Mouse (Mus musculus): ENCODE data around the gene Snn. TPM values are rescaled to one million over a fixed set of nuclear protein-coding genes. Genes with fewer than 3 reads are reported as not detected.

Gene Snn
- polyA plus RNA-seq, 1 experiment from 2014 or later: 55.1 TPM

GRCm38 (mm10) chr16:11071887-11072286 is 11.1 kb downstream of the Snn start:
- H3K27ac ChIP-seq: no peak overlapping the region
- H3K4me1 ChIP-seq: peaks cover 36% of the 10 kb centered on the region
- H3K9me3 ChIP-seq (replicated peaks): no peaks in the 10 kb centered on the region
- 86% methylated on average over 4 of the region's 4 CpGs for WGBS
- no peak overlapping the region for H3K4me3 ChIP-seq
- H3K27me3 ChIP-seq (ENCODE audit: low read depth, poor library complexity, severe bottlenecking): no peaks in the 10 kb centered on the region
- H3K36me3 ChIP-seq: peaks cover 78% of the 10 kb centered on the region
- no peak for DNase-seq (ENCODE audit: low spot score)

GRCm38 (mm10) chr16:11072454-11072853 is 11.7 kb downstream of the Snn start:
- H3K27ac ChIP-seq: no peak overlapping the region
- DNase-seq (ENCODE audit: low spot score): no peak
- WGBS: 91% methylated on average over 8 of the region's 8 CpGs
- peaks cover 31% of the 10 kb centered on the region for H3K4me1 ChIP-seq
- H3K27me3 ChIP-seq (ENCODE audit: low read depth, poor library complexity, severe bottlenecking): no peaks in the 10 kb centered on the region
- no peak overlapping the region for H3K4me3 ChIP-seq
- H3K9me3 ChIP-seq (replicated peaks): no peaks in the 10 kb centered on the region
- H3K36me3 ChIP-seq: peaks cover 82% of the 10 kb centered on the region

GRCm38 (mm10) chr16:11073060-11073459 is 12.3 kb downstream of the Snn start:
- DNase-seq (ENCODE audit: low spot score): no peak
- Histone ChIP-seq H3K4me3 (no peak overlapping the region), H3K36me3 (peaks cover 88% of the 10 kb centered on the region), H3K4me1 (peaks cover 25% of the 10 kb centered on the region), H3K9me3 (replicated peaks) (no peaks in the 10 kb centered on the region), H3K27me3 (ENCODE audit: low read depth, poor library complexity, severe bottlenecking) (no peaks in the 10 kb centered on the region), H3K27ac (no peak overlapping the region)
- WGBS: 81% methylated on average over 6 of the region's 6 CpGs

- H3K4me3 ChIP-seq: no peak overlapping the region
- no peaks in the 10 kb centered on the region for H3K9me3 ChIP-seq (replicated peaks)
- no peak overlapping the region for H3K27ac ChIP-seq
- DNase-seq (ENCODE audit: low spot score): no peak
- no peaks in the 10 kb centered on the region for H3K4me1 ChIP-seq
- peaks cover 98% of the 10 kb centered on the region for H3K36me3 ChIP-seq
- 93% methylated on average over 9 of the region's 9 CpGs for WGBS
- no peaks in the 10 kb centered on the region for H3K27me3 ChIP-seq (ENCODE audit: low read depth, poor library complexity, severe bottlenecking)
These were observed 17.0 kb downstream of the Snn start for GRCm38 (mm10) chr16:11077601-11078201.

GRCm38 (mm10) chr16:11078216-11078869 is 17.6 kb downstream of the Snn start:
- Histone ChIP-seq H3K27me3 (ENCODE audit: low read depth, poor library complexity, severe bottlenecking) (no peaks in the 10 kb centered on the region), H3K27ac (no peak overlapping the region), H3K4me3 (no peak overlapping the region), H3K9me3 (replicated peaks) (no peaks in the 10 kb centered on the region), H3K36me3 (peaks cover 98% of the 10 kb centered on the region), H3K4me1 (no peaks in the 10 kb centered on the region)
- DNase-seq (ENCODE audit: low spot score): no peak
- 81% methylated on average over 3 of the region's 3 CpGs for WGBS

- WGBS: 94% methylated on average over 8 of the region's 8 CpGs
- DNase-seq (ENCODE audit: low spot score): no peak
These were observed 23.4 kb downstream of the Snn start for GRCm38 (mm10) chr16:11084181-11084580.

GRCm38 (mm10) chr16:11086299-11086698 is 25.6 kb downstream of the Snn start:
- H3K36me3 ChIP-seq: peaks cover 94% of the 10 kb centered on the region
- DNase-seq (ENCODE audit: low spot score): no peak
- no peak overlapping the region for H3K4me3 ChIP-seq
- no peaks in the 10 kb centered on the region for H3K4me1 ChIP-seq
- no peak overlapping the region for H3K27ac ChIP-seq
- 91% methylated on average over 3 of the region's 3 CpGs for WGBS
- no peaks in the 10 kb centered on the region for H3K9me3 ChIP-seq (replicated peaks)
- H3K27me3 ChIP-seq (ENCODE audit: low read depth, poor library complexity, severe bottlenecking): no peaks in the 10 kb centered on the region

More at GRCm38 (mm10) chr16:11084181-11084580, 23.4 kb downstream of the Snn start:
- H3K27me3 ChIP-seq (ENCODE audit: low read depth, poor library complexity, severe bottlenecking): no peaks in the 10 kb centered on the region
- peaks cover 95% of the 10 kb centered on the region for H3K36me3 ChIP-seq
- H3K4me1 ChIP-seq: no peaks in the 10 kb centered on the region
- H3K27ac ChIP-seq: no peak overlapping the region
- H3K4me3 ChIP-seq: no peak overlapping the region
- no peaks in the 10 kb centered on the region for H3K9me3 ChIP-seq (replicated peaks)

- WGBS: 92% methylated on average over 5 of the region's 5 CpGs
- Histone ChIP-seq H3K9me3 (replicated peaks) (no peaks in the 10 kb centered on the region), H3K36me3 (peaks cover 94% of the 10 kb centered on the region), H3K4me3 (no peak overlapping the region), H3K4me1 (no peaks in the 10 kb centered on the region), H3K27ac (no peak overlapping the region), H3K27me3 (ENCODE audit: low read depth, poor library complexity, severe bottlenecking) (no peaks in the 10 kb centered on the region)
- no peak for DNase-seq (ENCODE audit: low spot score)
These were observed 26.3 kb downstream of the Snn start for GRCm38 (mm10) chr16:11086856-11087588.

- no peaks in the 10 kb centered on the region for H3K4me1 ChIP-seq
- H3K27me3 ChIP-seq (ENCODE audit: low read depth, poor library complexity, severe bottlenecking): no peaks in the 10 kb centered on the region
- no peak overlapping the region for H3K4me3 ChIP-seq
- H3K9me3 ChIP-seq (replicated peaks): no peaks in the 10 kb centered on the region
- H3K36me3 ChIP-seq: peaks cover 77% of the 10 kb centered on the region
- WGBS: 87% methylated on average over 10 of the region's 10 CpGs
- DNase-seq (ENCODE audit: low spot score): no peak
- H3K27ac ChIP-seq: no peak overlapping the region
These were observed 30.3 kb downstream of the Snn start for GRCm38 (mm10) chr16:11090836-11091570.

- Histone ChIP-seq H3K9me3 (replicated peaks) (no peaks in the 10 kb centered on the region), H3K27ac (no peak overlapping the region)
- WGBS: 89% methylated on average over 4 of the region's 4 CpGs
These were observed 31.3 kb downstream of the Snn start for GRCm38 (mm10) chr16:11092061-11092460.

GRCm38 (mm10) chr16:11092523-11092922 is 31.8 kb downstream of the Snn start:
- Histone ChIP-seq H3K4me3 (no peak overlapping the region), H3K27me3 (ENCODE audit: low read depth, poor library complexity, severe bottlenecking) (no peaks in the 10 kb centered on the region), H3K9me3 (replicated peaks) (no peaks in the 10 kb centered on the region), H3K4me1 (no peaks in the 10 kb centered on the region), H3K27ac (no peak overlapping the region), H3K36me3 (peaks cover 67% of the 10 kb centered on the region)
- DNase-seq (ENCODE audit: low spot score): no peak
- WGBS: 96% methylated on average over 3 of the region's 3 CpGs

More at GRCm38 (mm10) chr16:11092061-11092460, 31.3 kb downstream of the Snn start:
- no peak for DNase-seq (ENCODE audit: low spot score)
- peaks cover 71% of the 10 kb centered on the region for H3K36me3 ChIP-seq
- H3K27me3 ChIP-seq (ENCODE audit: low read depth, poor library complexity, severe bottlenecking): no peaks in the 10 kb centered on the region
- H3K4me1 ChIP-seq: no peaks in the 10 kb centered on the region
- no peak overlapping the region for H3K4me3 ChIP-seq

- H3K27me3 ChIP-seq (ENCODE audit: low read depth, poor library complexity, severe bottlenecking): no peaks in the 10 kb centered on the region
- peaks cover 4% of the 10 kb centered on the region for H3K4me1 ChIP-seq
- H3K27ac ChIP-seq: no peak overlapping the region
- no peaks in the 10 kb centered on the region for H3K9me3 ChIP-seq (replicated peaks)
- peaks cover 54% of the 10 kb centered on the region for H3K36me3 ChIP-seq
- no peak overlapping the region for H3K4me3 ChIP-seq
- WGBS: 94% methylated on average over 13 of the region's 13 CpGs
- DNase-seq (ENCODE audit: low spot score): no peak
These were observed 33.1 kb downstream of the Snn start for GRCm38 (mm10) chr16:11093717-11094386.

Measured in limb, embryonic 10.5 days (tissue).